Mouse (Mus musculus): Measurements from ENCODE around the gene 4930590J08Rik. TPM values are rescaled to one million over a fixed set of nuclear protein-coding genes. Genes with fewer than 3 reads are reported as not detected.
"Not testable (repeated sequence)": the region's sequence is repeated elsewhere in the genome, so short reads cannot be mapped to it uniquely, and the experiment has no call there.

4930590J08Rik gene
- polyA plus RNA-seq (2015; fragmentation: Nextera tagmentation; extraction: Ambion mirVana) = 1.4 and 1.5 TPM in 2 replicates

DNA sequence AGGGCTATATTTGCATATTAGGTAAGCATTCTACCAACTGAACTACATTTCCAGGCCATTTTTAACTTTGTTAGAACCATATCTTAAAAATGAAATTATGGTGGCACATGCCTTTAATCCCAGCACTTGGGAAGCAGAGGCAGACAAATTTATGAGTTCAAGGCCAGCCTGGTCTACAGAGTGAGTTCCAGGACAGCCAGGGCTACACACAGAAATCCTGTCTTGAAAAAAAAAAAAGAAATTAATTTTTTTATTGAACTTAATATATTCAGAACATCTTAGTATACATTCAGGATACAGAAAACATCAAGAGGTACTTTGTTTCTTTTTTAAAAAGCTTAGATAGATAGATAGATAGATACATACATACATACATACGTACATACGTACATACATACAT lies at the start of gene 4930590J08Rik:
TSS of gene 4930590J08Rik (plus strand) at position 301 of the 400 bp plus-strand sequence.
- not testable (repeated sequence) for H3K27ac ChIP-seq (replicated peaks); H3K27me3 ChIP-seq (replicated peaks); H3K4me1 ChIP-seq; H3K4me2 ChIP-seq; H3K9ac ChIP-seq (replicated peaks); H3K4me3 ChIP-seq (replicated peaks); H3K9me3 ChIP-seq (replicated peaks); ATAC-seq (ENCODE audit: low FRiP score)
- H3K36me3 ChIP-seq = peaks cover 35% of the 10 kb centered on the region
- WGBS = 93% methylated on average over 2 of the region's 2 CpGs

DNA sequence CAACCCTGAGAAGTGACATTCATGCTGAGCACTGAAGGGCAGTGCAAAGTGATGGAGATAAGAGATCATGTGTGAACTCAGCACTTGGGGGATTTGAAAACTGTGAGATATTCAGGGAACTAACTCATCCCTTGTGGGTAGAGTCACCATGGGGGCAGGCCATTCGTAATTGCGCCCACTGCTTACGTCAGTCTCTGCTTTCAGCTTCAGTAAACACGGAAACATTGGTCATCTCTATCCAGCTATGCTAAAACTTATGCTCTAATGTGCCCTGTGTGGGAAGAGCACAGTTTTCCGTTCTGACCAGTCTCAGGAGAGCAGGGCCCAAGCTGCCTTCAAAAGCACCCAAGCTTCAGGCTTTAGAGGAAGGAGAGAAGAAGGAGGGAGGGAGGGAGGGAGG lies 44.3 kb upstream of the 4930590J08Rik start:
- H3K27me3 ChIP-seq (replicated peaks) = 0 out of 2 replicates have a peak, but pooled peaks cover 3% of the 10 kb centered on the region
- no peaks in the 10 kb centered on the region for H3K36me3 ChIP-seq
- H3K4me2 ChIP-seq = no peak overlapping the region
- no peaks in the 10 kb centered on the region for H3K4me1 ChIP-seq
- H3K9me3 ChIP-seq (replicated peaks) = no peaks in the 10 kb centered on the region
- no peak overlapping the region for H3K27ac ChIP-seq (replicated peaks)
- WGBS = 76% methylated on average over 5 of the region's 5 CpGs
- no peak overlapping the region for H3K9ac ChIP-seq (replicated peaks)
- no peak overlapping the region for H3K4me3 ChIP-seq (replicated peaks)
- no peak for ATAC-seq (ENCODE audit: low FRiP score)

DNA sequence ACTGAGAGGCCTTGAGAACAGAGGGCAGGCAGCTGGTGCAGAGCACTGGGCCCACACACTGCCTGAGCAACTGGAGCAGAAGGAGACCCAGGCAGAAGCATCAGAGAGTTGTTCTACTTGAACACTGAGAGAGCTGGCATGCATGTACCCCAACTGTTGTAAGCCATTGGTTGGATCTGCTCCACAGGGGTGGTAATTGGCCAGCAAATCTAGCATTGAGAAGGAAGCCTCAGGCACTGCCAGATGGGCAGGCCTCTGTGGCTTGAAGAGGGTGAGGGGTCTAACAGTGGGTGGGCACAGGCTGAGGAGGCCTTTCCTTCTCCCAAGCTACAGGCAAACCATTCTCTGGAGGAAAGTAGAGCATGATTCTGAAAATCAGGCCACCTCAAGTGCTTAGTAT lies 39.8 kb upstream of the 4930590J08Rik start:
- no peaks in the 10 kb centered on the region for H3K9me3 ChIP-seq (replicated peaks)
- no peaks in the 10 kb centered on the region for H3K36me3 ChIP-seq
- H3K4me2 ChIP-seq = no peak overlapping the region
- H3K9ac ChIP-seq (replicated peaks) = no peak overlapping the region
- H3K27ac ChIP-seq (replicated peaks) = no peak overlapping the region
- H3K4me1 ChIP-seq = no peaks in the 10 kb centered on the region
- 0 out of 2 replicates have a peak, but pooled peaks cover 3% of the 10 kb centered on the region for H3K27me3 ChIP-seq (replicated peaks)
- H3K4me3 ChIP-seq (replicated peaks) = no peak overlapping the region
- ATAC-seq (ENCODE audit: low FRiP score) = no peak

DNA sequence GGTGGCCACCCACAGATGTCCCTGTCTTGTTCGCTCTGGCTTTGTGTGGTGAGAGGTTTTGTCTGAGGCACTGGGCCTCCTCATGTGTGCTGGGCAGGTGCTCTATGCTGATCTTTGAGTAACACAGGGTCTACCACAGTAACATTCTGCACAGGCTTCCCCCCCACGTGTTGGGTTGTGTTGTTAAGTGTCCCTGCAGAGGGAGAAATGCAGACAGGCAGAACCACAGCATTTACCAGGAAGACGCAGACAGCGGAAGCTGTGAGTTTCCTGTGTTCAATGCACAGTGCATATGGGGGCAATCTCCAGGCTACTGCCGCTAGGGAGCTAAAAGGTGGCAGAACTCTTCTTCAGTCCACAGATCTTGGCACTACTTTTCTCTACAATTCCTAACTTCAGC lies 38.0 kb upstream of the 4930590J08Rik start:
- no peak for ATAC-seq (ENCODE audit: low FRiP score)
- H3K9me3 ChIP-seq (replicated peaks) = no peaks in the 10 kb centered on the region

DNA sequence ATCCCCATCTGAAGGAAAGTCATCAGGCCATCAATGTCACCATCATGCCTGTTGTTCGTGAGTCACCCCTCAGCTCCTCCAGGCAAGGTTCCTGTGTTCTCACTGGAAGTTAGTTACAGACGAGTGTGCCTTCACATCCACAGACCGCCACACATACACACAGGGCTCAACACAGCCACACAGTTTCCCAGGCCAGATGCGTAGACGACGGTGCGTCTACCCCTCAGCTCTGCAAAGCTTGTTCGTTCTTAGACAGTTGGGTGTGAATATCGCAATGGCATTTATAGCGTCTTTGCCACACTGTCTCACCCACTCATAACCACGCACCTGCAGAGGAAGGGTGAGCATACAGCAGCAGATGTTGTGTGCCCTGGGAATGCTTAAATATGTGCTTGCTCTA lies 37.0 kb upstream of the 4930590J08Rik start:
- Histone ChIP-seq H3K9ac (replicated peaks) (no peak overlapping the region), H3K36me3 (no peaks in the 10 kb centered on the region), H3K9me3 (replicated peaks) (no peaks in the 10 kb centered on the region), H3K27ac (replicated peaks) (no peak overlapping the region), H3K4me2 (no peak overlapping the region), H3K27me3 (replicated peaks) (peaks cover 3% of the 10 kb centered on the region; the same call in 1 of the 2 replicates), H3K4me3 (replicated peaks) (no peak overlapping the region), H3K4me1 (no peaks in the 10 kb centered on the region)
- 87% methylated on average over 11 of the region's 11 CpGs for WGBS
- no peak for ATAC-seq (ENCODE audit: low FRiP score)

More for the DNA sequence above, 38.0 kb upstream of the 4930590J08Rik start:
- H3K36me3 ChIP-seq = no peaks in the 10 kb centered on the region
- H3K27ac ChIP-seq (replicated peaks) = no peak overlapping the region
- H3K9ac ChIP-seq (replicated peaks) = no peak overlapping the region
- no peak overlapping the region for H3K4me3 ChIP-seq (replicated peaks)
- no peaks in the 10 kb centered on the region for H3K4me1 ChIP-seq
- H3K27me3 ChIP-seq (replicated peaks) = peaks cover 3% of the 10 kb centered on the region; the same call in 1 of the 2 replicates
- no peak overlapping the region for H3K4me2 ChIP-seq
- WGBS = 78% methylated on average over 5 of the region's 5 CpGs

DNA sequence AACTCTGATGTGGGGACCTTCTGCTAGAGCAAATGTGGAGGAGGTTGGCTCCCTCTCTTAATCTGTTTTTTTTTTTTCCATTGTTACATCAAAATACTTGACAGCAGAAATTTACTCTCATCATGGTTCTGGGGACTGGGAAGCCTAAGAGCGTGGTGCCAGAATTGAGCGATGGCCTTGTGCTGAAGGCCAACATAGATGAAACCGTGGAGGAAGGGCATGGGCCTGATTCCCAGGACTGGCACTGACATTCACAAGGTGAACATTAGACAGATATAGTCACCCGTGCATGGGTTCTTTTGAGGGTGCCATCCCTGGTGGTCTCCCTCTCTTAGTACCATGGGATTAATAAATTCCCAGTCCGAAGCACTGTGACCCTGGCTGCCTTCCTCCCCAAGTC lies 34.5 kb upstream of the 4930590J08Rik start:
- H3K36me3 ChIP-seq = no peaks in the 10 kb centered on the region
- no peak overlapping the region for H3K4me3 ChIP-seq (replicated peaks)
- no peak overlapping the region for H3K4me2 ChIP-seq
- ATAC-seq (ENCODE audit: low FRiP score) = no peak
- no peaks in the 10 kb centered on the region for H3K4me1 ChIP-seq
- no peak overlapping the region for H3K27ac ChIP-seq (replicated peaks)
- WGBS = 86% methylated on average over 5 of the region's 5 CpGs
- H3K9ac ChIP-seq (replicated peaks) = no peak overlapping the region
- no peaks in the 10 kb centered on the region; the same call in 1 of the 2 replicates for H3K27me3 ChIP-seq (replicated peaks)
- no peaks in the 10 kb centered on the region for H3K9me3 ChIP-seq (replicated peaks)

DNA sequence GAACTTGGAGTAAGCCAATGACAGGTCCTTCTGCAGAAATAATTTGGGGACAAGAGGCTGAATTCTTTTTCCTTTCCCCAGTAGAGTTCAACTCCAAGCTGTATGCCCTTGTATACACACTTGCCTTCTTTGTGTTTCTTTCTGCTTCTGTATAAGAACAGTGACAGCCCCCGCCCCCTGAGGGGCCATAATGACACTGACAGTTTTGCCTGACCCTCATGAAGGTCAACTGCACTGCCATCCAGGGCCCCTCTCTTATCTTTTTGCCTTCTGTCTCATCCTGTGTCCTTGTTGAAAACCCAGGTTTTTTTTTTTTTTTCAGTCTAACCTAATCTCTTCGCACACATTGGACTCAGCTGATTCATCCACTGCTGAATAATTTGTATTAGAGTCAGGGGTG lies 29.8 kb upstream of the 4930590J08Rik start:
- Histone ChIP-seq H3K4me3 (replicated peaks) (no peak overlapping the region), H3K9me3 (replicated peaks) (no peaks in the 10 kb centered on the region), H3K9ac (replicated peaks) (no peak overlapping the region), H3K27ac (replicated peaks) (no peak overlapping the region), H3K4me2 (no peak overlapping the region), H3K27me3 (replicated peaks) (no peaks in the 10 kb centered on the region; the same call in 1 of the 2 replicates), H3K4me1 (peaks cover 4% of the 10 kb centered on the region; the same call in 1 of the 2 replicates), H3K36me3 (no peaks in the 10 kb centered on the region)
- 59% methylated on average over 2 of the region's 2 CpGs for WGBS
- ATAC-seq (ENCODE audit: low FRiP score) = no peak

DNA sequence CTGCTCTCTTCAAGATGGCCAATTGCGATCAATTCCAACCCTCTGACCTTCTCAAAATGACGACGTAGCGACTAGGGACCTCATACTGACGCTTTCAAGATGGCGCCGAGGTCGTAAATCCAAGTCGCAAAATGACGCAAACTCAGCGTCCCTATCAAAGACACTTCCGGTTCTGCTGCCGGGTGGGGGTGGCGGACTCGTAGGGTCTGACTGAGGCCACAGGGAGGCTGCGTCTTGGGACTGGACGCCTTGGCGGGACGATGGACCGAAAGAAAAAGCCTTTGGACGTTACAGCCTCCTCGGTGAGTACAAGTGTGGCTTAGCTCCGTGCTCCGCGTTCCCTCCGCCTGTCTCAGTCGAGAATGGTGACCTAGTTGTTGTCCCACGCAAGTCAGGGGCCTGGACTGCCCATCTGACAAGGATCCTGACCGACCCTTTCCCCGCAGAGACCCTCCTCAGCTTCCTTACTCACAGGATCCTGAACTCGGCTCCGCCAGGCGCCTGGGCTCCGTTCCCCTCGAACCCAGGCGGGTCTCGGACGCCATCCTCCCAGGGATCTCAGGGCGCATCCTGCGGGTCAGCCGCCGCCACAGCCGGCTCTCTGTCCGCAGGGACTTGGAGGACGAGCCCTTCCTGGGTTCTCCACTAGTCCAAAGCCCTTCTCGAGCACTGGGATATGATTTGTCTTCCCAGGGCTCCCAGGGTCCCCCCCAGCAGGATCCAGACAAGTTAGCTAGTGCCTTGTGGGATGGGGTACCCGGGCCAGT lies 24.5 kb upstream of the 4930590J08Rik start, which contains the start of gene Ccdc174:
TSS of gene Ccdc174 (plus strand) at position 169 of the 767 bp plus-strand sequence.
- H3K36me3 ChIP-seq = peaks cover 16% of the 10 kb centered on the region
- H3K4me1 ChIP-seq = peaks cover 18% of the 10 kb centered on the region
- peak; percentile 90 for ATAC-seq (ENCODE audit: low FRiP score)
- H3K9me3 ChIP-seq (replicated peaks) = no peaks in the 10 kb centered on the region
- H3K4me3 ChIP-seq (replicated peaks) = peak within 1 kb of the TSS; percentile 91
- H3K27me3 ChIP-seq (replicated peaks) = no peaks in the 10 kb centered on the region
- H3K9ac ChIP-seq (replicated peaks) = peak within 1 kb of the TSS; percentile 91
- H3K27ac ChIP-seq (replicated peaks) = peak within 1 kb of the TSS; percentile 89
- under 1% methylated on average over 47 of the region's 47 CpGs for WGBS
- H3K4me2 ChIP-seq = peak within 1 kb of the TSS; percentile 88

DNA sequence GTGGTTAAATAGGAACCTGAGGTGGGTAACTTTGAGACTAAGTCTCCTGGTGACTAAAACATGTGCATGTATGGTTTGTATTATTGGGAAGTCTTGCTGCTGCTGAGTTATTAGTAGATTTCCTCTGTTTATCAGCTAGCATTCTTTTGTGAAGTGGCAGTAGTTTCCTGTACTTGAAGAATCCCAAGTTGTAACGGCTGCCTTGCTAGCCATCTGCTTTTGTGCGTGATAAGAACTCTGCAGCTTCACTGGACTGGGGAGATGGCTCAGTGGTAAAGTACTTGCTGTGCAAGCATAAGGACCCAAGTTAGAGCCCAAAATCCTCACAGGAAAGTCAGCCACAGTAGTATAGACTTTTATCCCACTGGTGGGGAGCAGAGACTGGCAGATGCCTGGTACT lies 18.8 kb upstream of the 4930590J08Rik start:
- H3K27ac ChIP-seq (replicated peaks) = no peak overlapping the region
- no peak overlapping the region for H3K4me2 ChIP-seq

DNA sequence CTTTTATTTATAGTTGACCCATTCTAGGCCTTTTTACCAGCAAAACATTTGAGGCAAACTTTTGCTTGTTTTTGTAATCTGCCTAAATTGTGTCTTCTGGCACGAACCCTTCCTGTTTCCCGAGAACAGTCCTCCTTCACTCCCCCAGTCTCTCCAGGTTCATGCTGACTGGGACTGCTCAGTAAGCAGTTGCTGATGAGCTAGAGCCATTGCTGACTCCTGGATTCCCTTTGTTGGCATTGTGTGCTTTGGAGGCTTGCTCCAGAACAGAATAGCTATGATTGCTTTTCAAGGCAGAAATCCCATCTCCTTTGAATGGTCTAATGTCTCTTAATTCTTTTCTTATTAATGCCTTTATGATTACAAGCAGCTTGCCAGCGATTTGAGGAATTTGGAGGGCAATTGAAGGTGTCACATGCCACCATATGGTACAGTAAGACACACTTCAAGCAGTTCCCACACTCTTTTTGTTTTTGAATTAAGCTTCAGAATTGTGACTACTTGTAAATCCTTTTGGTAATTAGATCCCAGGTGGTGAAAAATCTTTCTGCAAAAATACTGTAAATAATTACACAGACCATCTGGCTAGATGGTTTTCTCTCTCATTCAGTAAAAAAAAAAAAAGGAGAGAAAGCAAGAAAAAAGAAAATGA lies 13.2 kb upstream of the 4930590J08Rik start:
- WGBS = 79% methylated on average over 3 of the region's 3 CpGs
- H3K9ac ChIP-seq (replicated peaks) = no peak overlapping the region
- H3K27me3 ChIP-seq (replicated peaks) = no peaks in the 10 kb centered on the region
- H3K4me1 ChIP-seq = no peaks in the 10 kb centered on the region
- H3K9me3 ChIP-seq (replicated peaks) = no peaks in the 10 kb centered on the region
- no peak overlapping the region for H3K4me3 ChIP-seq (replicated peaks)
- H3K27ac ChIP-seq (replicated peaks) = no peak overlapping the region
- ATAC-seq (ENCODE audit: low FRiP score) = no peak
- peaks cover 79% of the 10 kb centered on the region for H3K36me3 ChIP-seq
- no peak overlapping the region for H3K4me2 ChIP-seq

More for the DNA sequence above, 18.8 kb upstream of the 4930590J08Rik start:
- Histone ChIP-seq H3K27me3 (replicated peaks) (no peaks in the 10 kb centered on the region), H3K4me1 (peaks cover 9% of the 10 kb centered on the region), H3K9ac (replicated peaks) (no peak overlapping the region), H3K9me3 (replicated peaks) (no peaks in the 10 kb centered on the region), H3K36me3 (peaks cover 63% of the 10 kb centered on the region), H3K4me3 (replicated peaks) (no peak overlapping the region)
- WGBS = 92% methylated on average over 2 of the region's 2 CpGs
- no peak for ATAC-seq (ENCODE audit: low FRiP score)

DNA sequence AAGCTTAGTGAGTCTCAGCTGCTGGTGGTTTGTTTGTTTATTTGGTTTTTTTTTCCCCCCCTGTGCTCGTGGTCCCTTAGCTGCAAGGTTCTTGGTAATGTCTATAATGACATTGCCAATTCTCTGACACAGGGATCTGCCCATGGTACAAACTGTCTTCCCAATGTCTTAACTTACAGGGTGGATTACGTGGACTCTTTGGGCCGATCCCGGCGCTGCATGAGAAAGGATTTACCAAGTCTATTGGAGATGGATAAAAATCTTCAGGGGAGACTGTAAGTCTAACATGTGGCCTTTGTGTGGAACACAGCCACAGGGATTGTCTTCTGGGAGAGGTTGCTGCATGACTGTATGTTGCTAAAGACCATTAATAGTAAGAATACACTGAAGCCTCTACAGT lies 12.0 kb upstream of the 4930590J08Rik start:
- Histone ChIP-seq H3K9me3 (replicated peaks) (no peaks in the 10 kb centered on the region), H3K4me2 (no peak overlapping the region), H3K9ac (replicated peaks) (no peak overlapping the region), H3K27ac (replicated peaks) (no peak overlapping the region), H3K4me1 (no peaks in the 10 kb centered on the region), H3K36me3 (peaks cover 81% of the 10 kb centered on the region), H3K27me3 (replicated peaks) (no peaks in the 10 kb centered on the region), H3K4me3 (replicated peaks) (no peak overlapping the region)
- 91% methylated on average over 5 of the region's 5 CpGs for whole genome bisulfite sequencing
- no peak for ATAC-seq (ENCODE audit: low FRiP score)

DNA sequence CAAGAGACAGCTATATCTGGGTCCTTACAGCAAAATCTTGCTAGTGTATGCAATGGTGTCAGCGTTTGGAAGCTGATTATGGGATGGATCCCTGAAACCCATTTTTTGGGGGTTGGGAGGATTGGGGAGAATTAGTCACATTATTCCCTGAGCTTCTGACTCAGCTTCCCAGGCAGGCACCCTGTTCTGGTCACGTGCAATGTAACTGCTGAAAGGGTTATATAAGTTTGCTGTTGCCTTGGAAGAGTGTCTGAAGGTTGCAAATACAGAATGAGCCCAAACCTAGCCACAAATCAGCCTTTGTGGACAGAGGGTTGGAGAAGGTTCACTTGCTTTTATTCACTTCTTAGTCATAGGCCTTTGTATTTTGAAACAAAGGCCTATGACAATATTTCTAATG lies 10.8 kb upstream of the 4930590J08Rik start:
- no peak overlapping the region for H3K9ac ChIP-seq (replicated peaks)
- no peak for ATAC-seq (ENCODE audit: low FRiP score)
- H3K36me3 ChIP-seq = peaks cover 81% of the 10 kb centered on the region
- 98% methylated on average over 2 of the region's 2 CpGs for WGBS
- H3K27me3 ChIP-seq (replicated peaks) = no peaks in the 10 kb centered on the region
- no peaks in the 10 kb centered on the region for H3K4me1 ChIP-seq
- no peak overlapping the region for H3K4me3 ChIP-seq (replicated peaks)
- no peak overlapping the region for H3K4me2 ChIP-seq
- H3K9me3 ChIP-seq (replicated peaks) = no peaks in the 10 kb centered on the region
- no peak overlapping the region for H3K27ac ChIP-seq (replicated peaks)

All from neural tube, embryonic 15.5 days (tissue).